Mouse (Mus musculus) E14TG2a.4 (cell line): ENCODE results near the gene Thegl.
"Not testable (repeated sequence)": the region's sequence is repeated elsewhere in the genome, so short reads cannot be mapped to it uniquely, and the experiment has no call there.

Experiments used
- H3K27me3 ChIP-seq: 2 replicates; pipeline ENCODE4 v1.6.1; 2014; ENCODE audit warnings: low read length, control low read depth; ENCODE audit not compliant: insufficient read depth
- H3K36me3 ChIP-seq: 2 replicates; pipeline ENCODE4 v1.6.1; 2014; ENCODE audit warnings: low read length, control low read depth; ENCODE audit not compliant: insufficient read depth
- H3K4me1 ChIP-seq: replicated peaks from 2 replicates; pipeline ENCODE4 v1.6.1; 2014; ENCODE audit warnings: low read depth, low read length, control low read depth
- H3K4me3 ChIP-seq: replicated peaks from 2 replicates; pipeline ENCODE4 v1.5.1; 2014; ENCODE audit warnings: mild to moderate bottlenecking, low read length
- H3K9me3 ChIP-seq: 2 replicates; pipeline ENCODE4 v1.6.1; 2014; ENCODE audit warnings: low read length, control low read depth
- CTCF ChIP-seq: conservative IDR thresholded peaks from 2 replicates; pipeline ENCODE4 v1.5.1; 2014; ENCODE audit warnings: low read length
- NANOG ChIP-seq: IDR thresholded peaks from 2 replicates; pipeline ENCODE4 v1.6.1; 2014; ENCODE audit warnings: borderline replicate concordance, low read length, mixed read lengths
- POU5F1 ChIP-seq: IDR thresholded peaks from 2 replicates; pipeline ENCODE4 v1.6.1; 2014; ENCODE audit warnings: low read length, borderline replicate concordance

Gene Thegl

GRCm38 (mm10) chr5:77015544-77016482, at the start of gene Thegl:
Gene Thegl (plus strand): TSS chr5:77016023.
- no peak for TF ChIP-seq NANOG
- TF ChIP-seq CTCF: no peak
- no peak for TF ChIP-seq POU5F1
- peak within 1 kb of the TSS; percentile 78 for H3K4me3 ChIP-seq
- H3K4me1 ChIP-seq: no peaks in the 10 kb centered on the region; the same call in 1 of the 2 replicates
- no peaks in the 10 kb centered on the region for H3K36me3 ChIP-seq
- peaks cover 30% of the 10 kb centered on the region for H3K9me3 ChIP-seq
- peaks cover 9% of the 10 kb centered on the region for H3K27me3 ChIP-seq

GRCm38 (mm10) chr5:76969250-76969649, 46.6 kb upstream of the Thegl start:
- Histone ChIP-seq H3K27me3 (no peaks in the 10 kb centered on the region), H3K4me1 (peaks cover 15% of the 10 kb centered on the region), H3K4me3 (no peak overlapping the region), H3K36me3 (peaks cover 74% of the 10 kb centered on the region), H3K9me3 (no peaks in the 10 kb centered on the region)
- TF ChIP-seq NANOG: no peak
- no peak for TF ChIP-seq POU5F1
- no peak for TF ChIP-seq CTCF

- not testable (repeated sequence) for H3K27me3 ChIP-seq, H3K4me3 ChIP-seq, H3K9me3 ChIP-seq
- Histone ChIP-seq H3K36me3 (peaks cover 56% of the 10 kb centered on the region), H3K4me1 (peaks cover 25% of the 10 kb centered on the region)
Measured at GRCm38 (mm10) chr5:76971115-76971514, 44.7 kb upstream of the Thegl start.

GRCm38 (mm10) chr5:76973488-76973887, 42.3 kb upstream of the Thegl start:
- no peaks in the 10 kb centered on the region for H3K9me3 ChIP-seq
- H3K4me1 ChIP-seq: peaks cover 37% of the 10 kb centered on the region
- H3K4me3 ChIP-seq: peak overlapping the region; percentile 98
- no peaks in the 10 kb centered on the region for H3K27me3 ChIP-seq
- peaks cover 50% of the 10 kb centered on the region for H3K36me3 ChIP-seq
- no peak for TF ChIP-seq CTCF
- TF ChIP-seq NANOG: no peak
- TF ChIP-seq POU5F1: no peak

- H3K4me1 ChIP-seq: peaks cover 31% of the 10 kb centered on the region
- no peaks in the 10 kb centered on the region for H3K27me3 ChIP-seq
- peak overlapping the region; percentile 98 for H3K4me3 ChIP-seq
- TF ChIP-seq POU5F1 (no peak), NANOG (no peak), CTCF (no peak)
- H3K36me3 ChIP-seq: peaks cover 48% of the 10 kb centered on the region
- no peaks in the 10 kb centered on the region for H3K9me3 ChIP-seq
Measured at GRCm38 (mm10) chr5:76974207-76974553, 41.6 kb upstream of the Thegl start.

GRCm38 (mm10) chr5:76974554-76975285, 41.1 kb upstream of the Thegl start, which contains the start of gene Srp72:
Gene Srp72 (plus strand): TSS chr5:76974683.
- Histone ChIP-seq H3K4me1 (peaks cover 35% of the 10 kb centered on the region), H3K9me3 (no peaks in the 10 kb centered on the region), H3K4me3 (peak within 1 kb of the TSS; percentile 98), H3K27me3 (no peaks in the 10 kb centered on the region), H3K36me3 (peaks cover 48% of the 10 kb centered on the region)
- no peak for TF ChIP-seq POU5F1
- TF ChIP-seq NANOG: no peak
- no peak for TF ChIP-seq CTCF

GRCm38 (mm10) chr5:76975736-76976135, 40.1 kb upstream of the Thegl start:
- H3K9me3 ChIP-seq: no peaks in the 10 kb centered on the region
- TF ChIP-seq POU5F1 (no peak), CTCF (no peak), NANOG (no peak)

GRCm38 (mm10) chr5:76984015-76984414, 31.8 kb upstream of the Thegl start:
- Histone ChIP-seq H3K4me1 (peaks cover 15% of the 10 kb centered on the region), H3K4me3 (no peak overlapping the region), H3K36me3 (peaks cover 90% of the 10 kb centered on the region), H3K9me3 (no peaks in the 10 kb centered on the region), H3K27me3 (no peaks in the 10 kb centered on the region)
- no peak for TF ChIP-seq POU5F1
- no peak for TF ChIP-seq CTCF
- no peak for TF ChIP-seq NANOG

More at GRCm38 (mm10) chr5:76975736-76976135, 40.1 kb upstream of the Thegl start:
- peaks cover 48% of the 10 kb centered on the region for H3K36me3 ChIP-seq
- H3K27me3 ChIP-seq: no peaks in the 10 kb centered on the region
- H3K4me3 ChIP-seq: peak overlapping the region; percentile 98
- H3K4me1 ChIP-seq: peaks cover 40% of the 10 kb centered on the region
